ENCODE assay signal across 17 mouse cellular contexts in genomic region chr13:112818125-112818524, GRCm38 (mm10).
"Had no signal": no experiment of that assay in that cellular context is flagged by ENCODE, and none has a peak within 500 bp of the region (broad histone marks: within the 10 kb centered on the region; RNA-seq: fewer than 3 reads in every experiment).

No protein-coding gene starts in this region.

- H3K4me2 ChIP-seq: liver, embryonic 11.5 days; liver, embryonic 13.5 days; liver, embryonic 15.5 days; midbrain, embryonic 11.5 days; midbrain, embryonic 13.5 days; midbrain, embryonic 15.5 days; neural tube, embryonic 12.5 days; stomach, embryonic 15.5 days had no signal

- H3K4me3 ChIP-seq: liver, embryonic 13.5 days; liver, embryonic 15.5 days; megakaryocyte, embryonic 14.5 days; midbrain, embryonic 13.5 days; midbrain, embryonic 15.5 days; neural tube, embryonic 12.5 days; stomach, embryonic 15.5 days had no signal

- H3K36me3 ChIP-seq: midbrain, embryonic 13.5 days; midbrain, embryonic 15.5 days; neural tube, embryonic 12.5 days; stomach, embryonic 15.5 days had no signal

- ATAC-seq: liver, postnatal 0 days; midbrain, embryonic 13.5 days; midbrain, embryonic 15.5 days had no signal

- H3K27me3 ChIP-seq: liver, embryonic 13.5 days; liver, embryonic 15.5 days; midbrain, embryonic 13.5 days; midbrain, embryonic 15.5 days; neural tube, embryonic 12.5 days; stomach, embryonic 15.5 days had no signal

- H3K4me1 ChIP-seq: megakaryocyte, embryonic 14.5 days; midbrain, embryonic 13.5 days; midbrain, embryonic 15.5 days; neural tube, embryonic 12.5 days; stomach, embryonic 15.5 days had no signal

- DNase-seq: liver, embryonic 13.5 days; liver, postnatal 0 days; lung, postnatal 36 days; right cerebral cortex, postnatal 14 days; thymus, adult 2 months; thymus, postnatal 25 days; thymus, postnatal 4 days had no signal

- H3K9ac ChIP-seq: liver, embryonic 13.5 days; liver, embryonic 15.5 days; liver, postnatal 0 days; midbrain, embryonic 13.5 days; midbrain, embryonic 15.5 days; neural tube, embryonic 12.5 days; stomach, embryonic 15.5 days had no signal

- H3K27ac ChIP-seq: liver, embryonic 13.5 days; liver, embryonic 15.5 days; macrophage; midbrain, embryonic 13.5 days; midbrain, embryonic 15.5 days; neural tube, embryonic 12.5 days; stomach, embryonic 15.5 days; stomach, postnatal 0 days had no signal

- H3K9me3 ChIP-seq: liver, embryonic 13.5 days; liver, embryonic 15.5 days; megakaryocyte, embryonic 14.5 days; midbrain, embryonic 13.5 days; midbrain, embryonic 15.5 days; neural tube, embryonic 12.5 days; stomach, embryonic 15.5 days had no signal
